In the genomic region with DNA sequence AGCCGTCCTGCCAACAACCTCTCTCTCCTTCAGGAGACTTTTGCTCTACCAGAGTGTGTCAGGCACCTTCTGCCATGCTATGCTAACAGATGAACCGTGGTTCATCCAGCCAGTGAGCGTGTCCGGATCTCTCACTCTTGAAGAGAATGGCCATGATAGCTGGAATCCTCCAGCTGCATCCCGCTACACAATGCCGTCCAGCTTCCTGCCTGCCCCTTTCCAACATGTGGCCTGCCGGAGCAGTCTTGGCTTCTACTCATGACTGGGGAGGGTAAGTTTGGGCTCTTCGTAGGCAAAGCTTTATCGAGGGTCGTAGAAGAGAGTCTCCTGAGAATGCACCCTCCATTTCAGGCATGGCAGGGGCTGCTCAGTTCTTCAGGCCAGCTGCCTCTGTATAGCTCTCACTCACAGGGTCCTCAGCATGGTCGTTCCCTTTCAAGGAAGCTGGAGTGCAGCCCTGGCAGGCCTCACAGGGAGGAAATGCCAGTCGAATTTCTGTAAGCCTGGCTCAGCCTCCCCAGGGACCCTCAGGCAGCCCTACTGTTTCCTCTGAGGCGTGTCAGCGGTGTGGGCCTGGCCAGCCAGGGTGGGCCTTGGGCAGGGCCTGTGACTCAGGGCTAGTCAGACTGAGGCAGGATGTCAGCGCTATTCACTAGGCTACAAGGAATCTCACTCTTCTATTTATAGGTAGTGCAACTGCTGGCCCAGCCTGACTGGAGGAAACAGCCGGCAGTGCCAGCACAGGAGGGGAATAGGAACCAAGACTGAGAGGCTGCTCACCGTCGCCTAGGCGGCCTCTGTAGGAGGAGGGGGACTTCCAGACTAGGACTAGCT, we compare ENCODE assay signal across 8 mouse cellular contexts.
DNase-seq lines count a peak whose midpoint lies in the region; ATAC-seq and TF ChIP-seq lines count a peak whose summit lies in the region.

No protein-coding gene starts in this region.

- H3K4me1 ChIP-seq in CH12.LX (ENCODE audit: control insufficient read depth in 1 of 2, insufficient read depth in 2 of 2), result peaks cover 19 to 36% of the 10 kb centered on the region in 2 experiments
- peaks cover 17% of the 10 kb centered on the region for H3K4me1 ChIP-seq in hindbrain, embryonic 15.5 days (replicated peaks)
- peaks cover 20% of the 10 kb centered on the region; the same call in 1 of the 2 replicates for H3K4me1 ChIP-seq in liver, adult 2 months (ENCODE audit: control insufficient read depth, insufficient read depth, low read length)
- H3K4me1 ChIP-seq in small intestine, adult 2 months (ENCODE audit: control insufficient read depth, insufficient read depth, insufficient read length, low read length), result peaks cover 5% of the 10 kb centered on the region

- H3K4me2 ChIP-seq in CH12.LX (ENCODE audit: insufficient read depth, low read depth, poor library complexity, severe bottlenecking), result 0 out of 2 replicates have a peak overlapping the region, but pooled peaks have one; percentile 4
- no peak overlapping the region for H3K4me2 ChIP-seq in hindbrain, embryonic 15.5 days

- H3K79me2 ChIP-seq in CH12.LX (replicated peaks; ENCODE audit: control insufficient read depth, extremely low read depth, insufficient read depth, poor library complexity, severe bottlenecking), result no peaks in the 10 kb centered on the region
- H3K79me2 ChIP-seq in liver, adult 2 months (ENCODE audit: control insufficient read depth, insufficient read depth, low read length), result no peaks in the 10 kb centered on the region

- WGBS in hindbrain, embryonic 15.5 days, result 64% methylated on average over 19 of the region's 19 CpGs
- WGBS in liver, adult 2 months, result 70% methylated on average over 19 of the region's 19 CpGs
- WGBS in small intestine, adult 2 months, result 78% methylated on average over 19 of the region's 19 CpGs

- peak; percentile 51 for TF ChIP-seq EP300 in CH12.LX (IDR thresholded peaks at IDR 0.05; ENCODE audit: low read length)

- H3K4me3 ChIP-seq in CH12.LX (replicated peaks in 1 of 3; ENCODE audit: low read depth in 2 of 3, low read length in 2 of 3, poor library complexity in 1 of 3), result no peak overlapping the region
- H3K4me3 ChIP-seq in hindbrain, embryonic 15.5 days, result no peak overlapping the region
- H3K4me3 ChIP-seq in liver, adult 2 months (ENCODE audit: insufficient read depth, low read depth, low read length), result no peak overlapping the region
- H3K4me3 ChIP-seq in small intestine, adult 2 months (ENCODE audit: low read depth, low read length), result no peak overlapping the region

- TF ChIP-seq POLR2A in CH12.LX (IDR thresholded peaks at IDR 0.05; ENCODE audit: low read depth, low read length), result no peak
- TF ChIP-seq POLR2A in liver, adult 2 months (IDR thresholded peaks at IDR 0.05; ENCODE audit: extremely low read depth, insufficient read depth, low read length), result no peak
- TF ChIP-seq POLR2A in small intestine, adult 2 months (IDR thresholded peaks at IDR 0.05; ENCODE audit: low read depth, low read length), result no peak

- in situ Hi-C loops in CH12.LX (cut with MboI; ENCODE audit: low pct_ligation_motif_present, low pct_unique_long_range_greater_than_20kb, low sequenced_read_pairs), result no loop called here

- H3K36me3 ChIP-seq in CH12.LX (replicated peaks in 1 of 2; ENCODE audit: control insufficient read depth in 1 of 2, insufficient read depth in 1 of 2, low read length in 1 of 2), result peaks cover 0 to 21% of the 10 kb centered on the region in 2 experiments
- H3K36me3 ChIP-seq in hindbrain, embryonic 15.5 days, result no peaks in the 10 kb centered on the region
- peaks cover 3% of the 10 kb centered on the region; the same call in 1 of the 2 replicates for H3K36me3 ChIP-seq in liver, adult 2 months (ENCODE audit: control insufficient read depth, insufficient read depth, low read length)
- no peaks in the 10 kb centered on the region for H3K36me3 ChIP-seq in small intestine, adult 2 months (ENCODE audit: control insufficient read depth, insufficient read depth, low read length)

- H3K27ac ChIP-seq in CH12.LX (ENCODE audit: insufficient read depth, low read depth), result 0 out of 2 replicates have a peak overlapping the region, but pooled peaks have one; percentile 3
- H3K27ac ChIP-seq in hindbrain, embryonic 15.5 days (replicated peaks), result peak overlapping the region; percentile 48
- peak overlapping the region; percentile 37; the same call in 1 of the 2 replicates for H3K27ac ChIP-seq in liver, adult 2 months (replicated peaks; ENCODE audit: insufficient read depth, low read depth, low read length)
- H3K27ac ChIP-seq in small intestine, adult 2 months (ENCODE audit: insufficient read depth, low read depth, low read length), result peak overlapping the region; percentile 6; the same call in 1 of the 2 replicates

- no peak for TF ChIP-seq CTCF in CH12.LX (conservative IDR thresholded peaks at IDR 0.05 in 1 of 2, IDR thresholded peaks at IDR 0.05 in 1 of 2; ENCODE audit: low read depth in 2 of 2, low read length in 2 of 2)
- TF ChIP-seq CTCF in liver, adult 2 months (IDR thresholded peaks at IDR 0.05; ENCODE audit: low read depth, low read length), result no peak
- no peak for TF ChIP-seq CTCF in small intestine, adult 2 months (IDR thresholded peaks at IDR 0.05; ENCODE audit: extremely low read depth, insufficient read length, insufficient replicate concordance, low read depth, low read length)

- peak; percentile 65; the same call in 1 of the 2 replicates for ATAC-seq in hindbrain, embryonic 15.5 days (ENCODE audit: low FRiP score, low read depth)

- no peak for TF ChIP-seq RAD21 in CH12.LX (IDR thresholded peaks at IDR 0.05; ENCODE audit: low read depth, low read length)

- dilution Hi-C loops in CH12.LX (cut with MboI; ENCODE audit: extremely low pct_ligation_motif_present, extremely low pct_unique_long_range_greater_than_20kb, low sequenced_read_pairs), result no loop called here

- peaks cover 3% of the 10 kb centered on the region for H3K9me3 ChIP-seq in CH12.LX (replicated peaks; ENCODE audit: low read length)
- H3K9me3 ChIP-seq in hindbrain, embryonic 15.5 days, result no peaks in the 10 kb centered on the region

- no peaks in the 10 kb centered on the region for H3K27me3 ChIP-seq in CH12.LX (replicated peaks)
- no peaks in the 10 kb centered on the region for H3K27me3 ChIP-seq in hindbrain, embryonic 15.5 days
- no peaks in the 10 kb centered on the region for H3K27me3 ChIP-seq in liver, adult 2 months (ENCODE audit: control insufficient read depth, insufficient read depth, low read length)
- no peaks in the 10 kb centered on the region for H3K27me3 ChIP-seq in small intestine, adult 2 months (ENCODE audit: control insufficient read depth, insufficient read depth, low read length)

- H3K9ac ChIP-seq in CH12.LX (ENCODE audit: insufficient read depth, low read depth), result no peak overlapping the region
- no peak overlapping the region for H3K9ac ChIP-seq in hindbrain, embryonic 15.5 days
- H3K9ac ChIP-seq in liver, adult 2 months (ENCODE audit: low read depth, low read length), result no peak overlapping the region

- peak; percentile 89 for DNase-seq in CH12.LX (ENCODE audit: extremely low read depth)
- DNase-seq in adrenal gland, postnatal 25 days, result peak; percentile 67
- DNase-seq in gastrocnemius, postnatal 25 days, result peak; percentile 72
- no peak for DNase-seq in liver, adult 2 months (ENCODE audit: extremely low read depth, low read depth, low spot score)
- DNase-seq in cerebellum, adult 11 months, result no peak
- no peak for DNase-seq in ovary, postnatal 10 days (ENCODE audit: low spot score)

TF ChIP-seq in CH12.LX, 34 proteins besides CTCF, POLR2A, EP300 and RAD21 (continues in another document):
- TF ChIP-seq MYC (IDR thresholded peaks at IDR 0.05; ENCODE audit: low read depth, low read length), result no peak
- no peak for TF ChIP-seq ZMIZ1 (IDR thresholded peaks at IDR 0.05; ENCODE audit: low read depth, low read length)
- TF ChIP-seq MEF2A (IDR thresholded peaks at IDR 0.05; ENCODE audit: borderline replicate concordance, low read depth, low read length), result peak; percentile 87
- TF ChIP-seq UBTF (IDR thresholded peaks at IDR 0.05; ENCODE audit: low read depth, low read length), result peak; percentile 56; the same call in 1 of the 2 replicates
- TF ChIP-seq RCOR1 (conservative IDR thresholded peaks at IDR 0.05; ENCODE audit: low read depth, low read length), result no peak
- no peak for TF ChIP-seq MAZ (IDR thresholded peaks at IDR 0.05; ENCODE audit: low read depth, low read length)
- TF ChIP-seq ELF1 (IDR thresholded peaks at IDR 0.05; ENCODE audit: low read depth, low read length), result no peak
- no peak for TF ChIP-seq USF1 (IDR thresholded peaks at IDR 0.05; ENCODE audit: low read depth, low read length)
- TF ChIP-seq TBP (conservative IDR thresholded peaks at IDR 0.05; ENCODE audit: low read depth, low read length), result no peak
- TF ChIP-seq MXI1 (IDR thresholded peaks at IDR 0.05; ENCODE audit: low read depth, low read length), result no peak
- TF ChIP-seq ZNF384 (IDR thresholded peaks at IDR 0.05; ENCODE audit: low read depth, low read length), result no peak
- TF ChIP-seq ETS1 (conservative IDR thresholded peaks at IDR 0.05; ENCODE audit: low read depth, low read length), result peak; percentile 61
- TF ChIP-seq IRF4 (IDR thresholded peaks at IDR 0.05; ENCODE audit: low read depth, low read length), result no peak; the same call in 1 of the 2 replicates
- no peak for TF ChIP-seq USF2 (conservative IDR thresholded peaks at IDR 0.05; ENCODE audit: low read depth, low read length)
- TF ChIP-seq HCFC1 (IDR thresholded peaks at IDR 0.05; ENCODE audit: low read depth, low read length), result no peak
- TF ChIP-seq TCF12 (IDR thresholded peaks at IDR 0.05; ENCODE audit: low read depth, low read length), result no peak
- TF ChIP-seq JUN (IDR thresholded peaks at IDR 0.05; ENCODE audit: insufficient read depth, low read depth, low read length), result no peak
- no peak for TF ChIP-seq CHD1 (IDR thresholded peaks at IDR 0.05; ENCODE audit: low read depth, low read length)
- no peak for TF ChIP-seq ZC3H11A (IDR thresholded peaks at IDR 0.05; ENCODE audit: low read depth, low read length)
- TF ChIP-seq NELFE (IDR thresholded peaks at IDR 0.05; ENCODE audit: low read depth, low read length), result peak; percentile 23; the same call in 1 of the 2 replicates
- no peak for TF ChIP-seq GABPA (IDR thresholded peaks at IDR 0.05; ENCODE audit: insufficient replicate concordance, low read depth, low read length)
- 0 out of 2 replicates have a peak, but pooled peaks have one; percentile 31 for TF ChIP-seq KAT2A (IDR thresholded peaks at IDR 0.05; ENCODE audit: insufficient replicate concordance, low read length)
- TF ChIP-seq MAFK (IDR thresholded peaks at IDR 0.05; ENCODE audit: insufficient replicate concordance, low read length), result no peak
- TF ChIP-seq CHD2 (IDR thresholded peaks at IDR 0.05; ENCODE audit: low read length), result no peak; the same call in 1 of the 2 replicates
- TF ChIP-seq ZKSCAN1 (IDR thresholded peaks at IDR 0.05; ENCODE audit: borderline replicate concordance, low read depth, low read length), result no peak
- no peak for TF ChIP-seq E2F4 (IDR thresholded peaks at IDR 0.05; ENCODE audit: insufficient replicate concordance, low read depth, low read length)
- TF ChIP-seq SIN3A (IDR thresholded peaks at IDR 0.05; ENCODE audit: low read length), result no peak

Comparison
In these comparisons a context has a peak if more than half of its experiments do, and no peak if none do; other contexts are left out.
1. DNase-seq: peak in CH12.LX (single experiment), adrenal gland, postnatal 25 days (single experiment) and gastrocnemius, postnatal 25 days (single experiment); none in liver, adult 2 months (single experiment), cerebellum, adult 11 months (single experiment) and ovary, postnatal 10 days (single experiment).
2. Peak in every context shown above with its lines, with median percentiles within 50 percentile points of each other: H3K27ac ChIP-seq.